Mouse (Mus musculus) C3H10T1/2 (cell line): ENCODE measurements around the gene Tstd2. TPM values are rescaled to one million over a fixed set of nuclear protein-coding genes. Genes with fewer than 3 reads are reported as not detected.

Experiments used
- polyA plus RNA-seq, 2 experiments: library from polyadenylated mRNA; unstranded; fragments of >200 nt; fragmentation: generic; extraction: Trizol; gene quantifications; one replicate each; pipeline ENCODE4 v1.2.1; 2012; ENCODE audit warnings: missing spikeins in 2 of 2

The Tstd2 gene
- 10 to 100 TPM in 1 of 2 experiments, 1 to 10 TPM in 1; 1.8 to 13.4 TPM for polyA plus RNA-seq

GRCm38 (mm10) chr4:46138287-46139222 is at the start of gene Tstd2, which contains the start of gene Ncbp1:
Gene Tstd2, minus strand, starts transcription at chr4:46138694.
Gene Ncbp1, plus strand, starts transcription at chr4:46138613.

Other genes with a start within 250 kb of the Tstd2 start
- under 1 TPM; 0.05 to 0.19 TPM for gene Ccdc180, start 248.4 kb downstream of the Tstd2 start, polyA plus RNA-seq
- 10 to 100 TPM in 1 of 2 experiments, 1 to 10 TPM in 1; 5.8 to 32.5 TPM for gene Tdrd7, start 173.4 kb downstream of the Tstd2 start, polyA plus RNA-seq
- 1 to 10 TPM; 1.3 to 2.3 TPM for gene Tmod1, start 99.8 kb downstream of the Tstd2 start, polyA plus RNA-seq
- 10 to 100 TPM; 22.9 to 36.7 TPM for gene Ncbp1, start 81 bp downstream of the Tstd2 start, polyA plus RNA-seq
- gene Xpa, start 57.6 kb upstream of the Tstd2 start, polyA plus RNA-seq: 10 to 100 TPM in 1 of 2 experiments, 1 to 10 TPM in 1; 4.5 to 44.3 TPM
- not detected for gene Foxe1, start 204.9 kb upstream of the Tstd2 start, polyA plus RNA-seq